Mouse (Mus musculus) cerebellum, adult 2 months (tissue): Measurements from ENCODE around the gene Irf6. TPM values are rescaled to one million over a fixed set of nuclear protein-coding genes. Genes with fewer than 3 reads are reported as not detected.

Experiments
- DNase-seq, 2 experiments: peaks; one replicate each; pipeline ENCODE4 v3.0.0; 2021
- H3K27ac ChIP-seq: fragments of 200-500 bp; 2 replicates; pipeline ENCODE4 v1.5.1; 2012; ENCODE audit warnings: low read length, control low read depth, inconsistent platforms; ENCODE audit not compliant: insufficient read depth
- H3K27me3 ChIP-seq: fragments of 200-500 bp; 2 replicates; pipeline ENCODE4 v1.6.1; 2012; ENCODE audit warnings: inconsistent platforms, mild to moderate bottlenecking, low read length, moderate library complexity; ENCODE audit not compliant: control insufficient read depth, insufficient read depth
- H3K4me1 ChIP-seq: fragments of 200-500 bp; 2 replicates; pipeline ENCODE4 v1.6.1; 2011; ENCODE audit warnings: low read length; ENCODE audit not compliant: control insufficient read depth, insufficient read depth
- H3K4me3 ChIP-seq: fragments of 200-500 bp; replicated peaks from 2 replicates; pipeline ENCODE3; 2011; ENCODE audit warnings: mild to moderate bottlenecking, low read depth, low read length, control low read depth; ENCODE audit not compliant: insufficient read depth
- CTCF ChIP-seq: fragments of 200-500 bp; IDR thresholded peaks from 2 replicates; pipeline ENCODE4 v1.5.1; 2011; ENCODE audit warnings: low read depth, mild to moderate bottlenecking, control low read depth, low read length, moderate library complexity, borderline replicate concordance; ENCODE audit not compliant: insufficient read depth
- POLR2A ChIP-seq: fragments of 200-500 bp; IDR thresholded peaks from 2 replicates; pipeline ENCODE4 v1.6.1; 2011; ENCODE audit warnings: low read length, control low read depth, borderline replicate concordance; ENCODE audit not compliant: insufficient read depth
- WGBS: fragments of 180-500 bp; shearing (Covaris S2); methylation state at CpG from one replicate; pipeline ENCODE4 v1.1.7; 2018; 5-methylcytosine and 5-hydroxymethylcytosine counted together
- polyA plus RNA-seq: library from polyadenylated mRNA; depleted of rRNA; stranded (reverse); fragments of >200 nt; gene quantifications from 2 replicates; pipeline ENCODE4 v1.2.3, GENCODE M21; 2012

Gene Irf6
- polyA plus RNA-seq, 1 experiment = 2.0 TPM

DNA sequence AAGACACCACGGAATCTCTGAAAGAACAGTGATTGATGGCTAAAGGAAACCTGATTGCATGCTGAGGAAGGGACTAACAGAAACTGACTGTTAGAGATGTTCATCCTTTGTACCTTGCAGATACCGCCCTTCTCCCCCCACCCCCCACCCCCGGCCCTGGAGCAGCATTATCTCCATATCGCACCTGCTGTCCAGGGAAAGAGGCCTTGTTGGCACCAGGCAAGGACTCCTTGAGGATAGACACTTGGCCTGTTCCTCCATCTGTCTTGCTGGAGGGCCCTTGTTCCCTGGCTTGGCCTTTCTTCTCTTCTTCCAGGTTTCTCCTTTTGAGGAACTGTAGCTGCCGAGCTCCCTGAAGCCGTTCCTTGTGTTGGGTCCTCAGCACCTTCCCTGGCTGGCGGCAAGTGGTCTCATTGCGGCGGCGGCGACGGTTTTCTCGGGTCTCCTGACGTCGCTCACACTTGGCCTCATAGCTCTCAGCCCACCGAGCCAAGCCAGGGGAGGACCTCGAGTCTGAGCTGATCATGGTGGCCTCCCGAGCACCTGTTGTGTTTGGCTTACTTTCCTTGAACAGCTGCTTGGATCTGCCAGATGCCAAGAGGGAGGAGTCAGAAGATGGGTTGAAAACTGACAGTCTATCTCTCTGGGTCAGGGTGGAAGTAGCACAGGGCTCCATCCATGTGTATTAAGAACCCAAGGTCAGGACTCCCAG is 44.7 kb downstream of the Irf6 start:
- Histone ChIP-seq H3K27ac (no peak overlapping the region), H3K4me3 (no peak overlapping the region), H3K27me3 (no peaks in the 10 kb centered on the region), H3K4me1 (peaks cover 15% of the 10 kb centered on the region; the same call in 1 of the 2 replicates)
- 62% methylated on average over 18 of the region's 18 CpGs for WGBS
- no peak for DNase-seq
- no peak for TF ChIP-seq CTCF
- no peak for TF ChIP-seq POLR2A

DNA sequence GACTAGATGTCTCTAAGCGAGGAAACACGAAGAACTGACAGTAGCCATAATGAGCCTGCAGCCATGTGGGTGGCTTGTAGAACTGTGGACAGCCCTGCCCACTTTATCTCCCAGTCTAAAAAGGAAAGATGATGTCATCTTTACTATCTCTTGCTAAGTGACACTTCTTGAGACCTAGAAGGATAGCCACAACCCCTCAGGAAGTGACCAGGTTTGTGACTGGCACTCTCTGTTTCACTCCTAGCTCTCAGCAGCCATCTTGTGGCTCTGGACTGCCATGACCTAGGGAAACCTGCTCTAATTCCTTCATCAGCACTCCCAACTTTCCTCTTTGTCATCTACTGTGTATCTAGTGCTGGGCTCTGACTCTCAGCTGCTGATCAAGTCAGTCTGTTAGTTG is 45.4 kb downstream of the Irf6 start:
- TF ChIP-seq POLR2A (no peak), CTCF (no peak)
- peaks cover 15% of the 10 kb centered on the region; the same call in 1 of the 2 replicates for H3K4me1 ChIP-seq
- H3K27me3 ChIP-seq = no peaks in the 10 kb centered on the region
- no peak for DNase-seq
- H3K4me3 ChIP-seq = no peak overlapping the region
- H3K27ac ChIP-seq = no peak overlapping the region
- 90% methylated on average over 2 of the region's 2 CpGs for WGBS

DNA sequence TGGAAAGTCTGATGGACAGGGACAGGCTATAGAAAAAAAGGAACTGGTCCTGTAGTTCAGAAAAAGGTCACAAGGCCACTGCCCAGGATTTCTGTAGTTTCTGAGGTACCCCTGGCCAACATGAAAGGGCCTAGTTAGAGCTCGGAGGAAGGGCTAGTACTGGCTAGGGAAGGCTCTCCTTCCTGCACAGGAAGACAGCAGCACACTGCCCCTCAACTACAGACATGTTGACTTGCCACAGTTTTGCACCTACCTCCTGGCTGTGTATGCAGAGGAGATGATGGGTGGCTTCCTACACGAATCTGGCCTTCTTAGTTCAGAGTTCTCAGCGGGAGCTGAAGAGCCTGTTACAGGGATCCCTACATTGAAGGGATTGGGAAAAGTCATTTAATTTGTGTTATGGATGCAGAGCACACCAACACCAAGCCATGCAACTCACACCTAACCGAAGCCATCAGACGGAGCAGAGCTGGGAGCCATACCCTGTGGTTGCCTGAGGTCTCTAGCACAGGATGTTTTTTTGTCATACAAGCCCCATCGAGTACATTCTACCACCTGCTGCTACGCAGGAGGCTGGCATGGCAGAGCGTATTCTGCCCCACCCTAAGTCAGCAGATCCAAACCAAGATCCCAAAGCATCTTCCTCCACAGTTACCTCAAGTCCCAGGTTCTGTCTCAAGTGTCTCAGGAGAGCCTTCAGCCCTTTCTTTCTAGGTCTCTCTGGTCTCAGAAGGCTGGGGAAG is 47.9 kb downstream of the Irf6 start:
- 74% methylated on average over 8 of the region's 8 CpGs for WGBS

DNA sequence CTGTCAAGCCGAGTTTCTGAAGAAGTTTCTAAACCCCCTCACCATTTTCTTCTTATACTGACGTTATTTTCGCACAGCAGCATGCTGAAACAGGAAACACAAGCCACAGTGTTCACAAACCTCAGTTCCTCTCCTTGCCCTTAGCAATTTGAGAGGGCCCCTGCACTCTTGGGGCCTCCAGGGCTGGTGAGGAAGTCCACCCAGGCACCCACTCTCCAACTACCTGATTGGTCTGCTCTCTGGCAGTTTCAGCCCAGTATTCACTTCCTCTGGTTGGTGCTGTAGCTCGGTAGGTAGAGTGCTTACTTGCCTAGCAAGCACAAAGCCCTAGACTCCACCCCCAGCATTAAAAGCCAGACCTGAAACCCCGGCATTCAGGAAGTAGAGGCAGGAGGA is 48.5 kb downstream of the Irf6 start, which contains the start of gene Traf3ip3:
Traf3ip3 (minus strand) TSS at position 321 of the 396 bp plus-strand sequence.
- WGBS = 77% methylated on average over 5 of the region's 5 CpGs
- TF ChIP-seq CTCF (no peak), POLR2A (no peak)
- no peak within 1 kb of the TSS for H3K4me3 ChIP-seq
- H3K27me3 ChIP-seq = no peaks in the 10 kb centered on the region
- DNase-seq = no peak
- H3K4me1 ChIP-seq = no peaks in the 10 kb centered on the region
- H3K27ac ChIP-seq = no peak within 1 kb of the TSS

More for the DNA sequence above, 47.9 kb downstream of the Irf6 start:
- Histone ChIP-seq H3K4me3 (no peak overlapping the region), H3K27me3 (no peaks in the 10 kb centered on the region), H3K27ac (no peak overlapping the region), H3K4me1 (no peaks in the 10 kb centered on the region)
- DNase-seq = no peak
- TF ChIP-seq POLR2A (no peak), CTCF (no peak)

DNA sequence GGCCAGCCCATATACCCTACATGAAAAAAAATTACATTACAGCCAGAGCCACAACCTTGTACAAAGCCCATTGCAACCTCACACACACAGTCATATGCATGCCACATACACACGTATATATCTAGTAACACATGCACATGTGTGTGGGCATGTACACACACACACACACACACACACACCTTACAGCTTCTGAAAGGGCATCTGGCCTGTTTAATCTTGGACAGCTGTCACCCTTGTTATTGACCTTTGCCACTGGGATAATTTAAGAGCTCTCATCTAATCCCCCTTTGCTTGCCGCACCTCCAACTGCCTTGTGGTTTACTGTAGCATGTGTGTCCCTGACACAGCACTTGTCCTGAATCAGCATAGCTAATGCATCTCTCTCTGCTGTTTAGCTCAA is 50.9 kb downstream of the Irf6 start:
- no peak for DNase-seq
- no peaks in the 10 kb centered on the region for H3K27me3 ChIP-seq
- no peak overlapping the region for H3K4me3 ChIP-seq
- TF ChIP-seq POLR2A = no peak
- no peak for TF ChIP-seq CTCF
- WGBS = 92% methylated on average over 2 of the region's 2 CpGs
- H3K4me1 ChIP-seq = no peaks in the 10 kb centered on the region
- no peak overlapping the region for H3K27ac ChIP-seq

DNA sequence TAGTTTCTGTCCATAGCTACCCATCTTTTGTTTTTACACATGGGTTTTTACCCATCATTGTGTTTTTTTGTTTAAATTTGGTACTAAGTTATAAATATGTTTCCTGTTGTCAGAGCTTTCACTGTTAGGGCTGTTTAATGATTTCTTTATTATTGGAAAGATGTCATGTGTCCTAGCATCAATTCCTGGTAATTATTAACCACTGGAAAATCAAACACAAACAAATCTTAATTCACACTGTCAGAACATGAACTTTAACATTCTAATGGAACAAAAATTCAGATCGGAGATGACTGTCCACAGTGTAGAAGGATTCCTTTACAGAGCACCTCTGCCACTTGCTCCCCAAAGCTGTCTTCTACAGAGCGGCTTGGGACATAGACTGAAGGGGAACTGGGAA is 52.5 kb downstream of the Irf6 start:
- TF ChIP-seq POLR2A (no peak), CTCF (no peak)
- 96% methylated on average over 2 of the region's 2 CpGs for WGBS
- no peaks in the 10 kb centered on the region for H3K27me3 ChIP-seq

DNA sequence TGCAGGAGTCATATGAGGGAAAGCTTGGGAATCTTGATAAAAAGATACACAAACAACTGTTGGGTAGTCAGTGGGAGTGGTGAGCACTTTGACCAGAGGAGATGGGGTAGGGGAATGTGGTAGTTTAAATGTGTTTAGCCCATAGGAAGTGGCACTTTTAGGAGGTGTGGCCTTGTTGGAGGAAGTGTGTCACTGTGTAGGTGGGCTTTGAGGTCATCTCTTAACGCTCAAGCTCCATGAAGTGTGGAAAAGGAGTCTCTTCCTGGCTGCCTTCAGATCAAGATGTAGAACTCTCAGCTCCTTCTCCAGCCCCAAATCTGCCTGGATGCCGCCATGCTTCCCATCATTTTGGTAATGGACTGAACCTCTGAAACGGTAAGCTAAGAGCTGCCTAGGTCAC is 54.6 kb downstream of the Irf6 start, which contains the start of gene Lamb3:
Lamb3 (plus strand) TSS at position 197 of the 400 bp plus-strand sequence.
- DNase-seq = no peak
- no peaks in the 10 kb centered on the region for H3K27me3 ChIP-seq
- no peaks in the 10 kb centered on the region for H3K4me1 ChIP-seq
- TF ChIP-seq POLR2A (no peak), CTCF (no peak)
- 95% methylated on average over 3 of the region's 3 CpGs for WGBS
- H3K27ac ChIP-seq = no peak within 1 kb of the TSS
- no peak within 1 kb of the TSS for H3K4me3 ChIP-seq

More for the DNA sequence above, 52.5 kb downstream of the Irf6 start:
- no peak overlapping the region for H3K4me3 ChIP-seq
- DNase-seq = no peak
- H3K4me1 ChIP-seq = no peaks in the 10 kb centered on the region
- no peak overlapping the region for H3K27ac ChIP-seq

DNA sequence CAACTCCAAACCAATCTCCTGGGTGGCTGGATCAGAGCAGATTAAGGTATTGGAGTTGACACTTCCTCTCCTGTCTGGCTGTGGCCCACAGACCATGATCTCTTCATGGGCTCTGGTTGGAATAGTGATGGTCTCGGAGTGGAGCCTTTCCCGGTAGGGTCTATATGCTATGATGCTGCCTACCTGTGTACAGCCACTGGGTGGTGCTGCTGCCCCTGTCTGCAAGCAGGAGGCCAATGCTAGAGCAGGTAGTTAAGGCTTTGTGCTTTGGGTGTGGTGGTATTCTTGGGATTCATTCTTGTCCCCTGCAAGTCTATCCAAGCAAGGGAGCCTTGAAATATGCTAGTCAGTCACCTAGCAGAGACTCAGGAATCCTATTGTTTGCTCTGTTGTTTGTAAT is 55.3 kb downstream of the Irf6 start:
- no peak overlapping the region for H3K4me3 ChIP-seq
- no peak overlapping the region for H3K27ac ChIP-seq
- peak; percentile 45 to 47 for DNase-seq
- H3K27me3 ChIP-seq = no peaks in the 10 kb centered on the region
- 32% methylated on average over 2 of the region's 2 CpGs for WGBS
- H3K4me1 ChIP-seq = no peaks in the 10 kb centered on the region
- TF ChIP-seq POLR2A (no peak), CTCF (peak; percentile 94)
